Mouse (Mus musculus) mature B cell (primary cell): Measurements from ENCODE around the gene Prok2.

ENCODE experiments used
- in situ Hi-C: fragments of 300-500 bp; cut with MboI; formaldehyde crosslinking; loops from 2 replicates; pipeline ENCODE4 v1.14.3; 2019

The Prok2 gene

GRCm38 (mm10) chr6:99692916-99693841, 33.0 kb downstream of the Prok2 start:
- in situ Hi-C loops, result no loop called here

DNA sequence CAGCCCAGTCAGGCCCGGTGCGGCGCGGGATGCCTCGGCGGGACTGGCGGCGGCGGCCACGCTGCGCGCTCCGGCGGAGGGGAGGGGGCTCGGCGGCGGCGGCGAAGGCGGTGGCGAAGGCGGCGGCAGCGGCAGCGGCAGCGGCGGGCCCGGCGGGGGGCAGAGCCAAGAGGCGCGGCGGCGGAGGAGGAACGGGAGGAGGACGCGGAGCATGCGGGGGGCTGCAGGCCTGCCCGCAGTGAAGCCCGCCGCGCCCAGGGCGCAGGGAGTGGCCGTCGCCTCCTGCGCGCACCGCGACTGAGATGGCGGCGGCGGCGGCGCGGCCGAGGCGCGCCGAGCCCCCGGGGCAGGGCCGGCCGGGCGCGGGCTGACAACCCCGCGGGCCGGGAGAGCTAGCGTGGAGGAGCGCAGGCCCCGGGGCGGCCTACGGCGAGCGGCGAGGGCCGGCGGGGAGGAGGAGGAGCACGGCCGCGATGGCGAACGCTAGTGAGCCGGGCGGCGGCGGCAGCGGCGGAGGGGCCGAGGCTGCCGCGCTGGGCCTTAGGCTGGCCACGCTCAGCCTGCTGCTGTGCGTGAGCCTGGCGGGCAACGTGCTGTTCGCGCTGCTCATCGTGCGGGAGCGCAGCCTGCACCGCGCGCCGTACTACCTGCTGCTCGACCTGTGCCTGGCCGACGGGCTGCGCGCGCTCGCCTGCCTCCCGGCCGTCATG, 33.8 kb downstream of the Prok2 start, which contains the start of gene Gpr27:
TSS of gene Gpr27 (plus strand) at position 474 of the 710 bp plus-strand sequence.
- in situ Hi-C loops, result no loop called here

DNA sequence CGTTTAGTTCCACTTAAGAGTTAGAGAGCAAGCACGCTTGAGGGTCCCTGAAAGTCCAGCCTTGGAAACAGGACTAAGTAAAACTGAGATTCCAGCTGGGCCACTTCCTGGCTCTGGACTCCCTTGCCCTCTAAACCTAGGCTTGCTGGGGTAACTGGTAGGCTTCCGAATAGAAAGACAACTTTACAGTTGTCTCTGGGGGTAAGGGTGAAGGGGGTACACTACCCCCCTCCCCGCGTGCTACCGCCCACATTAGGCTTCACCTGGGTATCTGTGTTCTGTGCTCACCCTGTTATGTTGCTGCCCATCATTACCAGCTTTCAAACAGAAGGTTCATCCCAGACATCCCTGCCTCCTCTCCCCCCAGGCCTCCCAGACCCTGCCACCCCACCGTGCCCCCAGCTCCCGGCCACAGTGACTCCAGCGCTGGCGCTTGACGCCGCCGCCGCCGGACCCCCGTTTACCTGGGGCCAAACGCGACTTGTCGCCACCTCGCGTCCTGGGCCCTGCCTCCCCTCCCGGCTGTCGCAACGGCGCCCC, 34.5 kb downstream of the Prok2 start:
- in situ Hi-C loops, result no loop called here

GRCm38 (mm10) chr6:99688513-99688912, 37.7 kb downstream of the Prok2 start:
- in situ Hi-C loops, result no loop called here

GRCm38 (mm10) chr6:99684899-99685298, 41.3 kb downstream of the Prok2 start:
- in situ Hi-C loops, result no loop called here

DNA sequence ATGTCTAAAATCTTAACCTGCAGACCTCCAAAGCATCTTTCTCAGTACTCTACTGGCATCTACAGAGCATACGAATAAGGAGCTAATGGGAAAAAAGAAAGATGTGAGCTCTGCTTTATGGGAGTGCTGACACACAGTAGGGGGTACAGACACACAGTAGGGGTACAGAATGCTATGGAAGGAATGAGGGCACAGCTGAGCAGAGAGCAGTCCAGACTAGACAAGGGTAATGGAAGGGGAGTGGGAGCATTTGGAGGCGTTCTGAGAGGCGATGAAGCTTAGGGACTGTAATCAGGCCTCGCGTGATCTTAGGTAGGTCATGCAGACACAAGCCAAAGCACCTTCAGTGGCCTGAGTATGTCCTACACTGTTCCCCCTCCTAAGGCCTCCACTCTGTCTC, 42.2 kb downstream of the Prok2 start:
- in situ Hi-C loops, result no loop called here

DNA sequence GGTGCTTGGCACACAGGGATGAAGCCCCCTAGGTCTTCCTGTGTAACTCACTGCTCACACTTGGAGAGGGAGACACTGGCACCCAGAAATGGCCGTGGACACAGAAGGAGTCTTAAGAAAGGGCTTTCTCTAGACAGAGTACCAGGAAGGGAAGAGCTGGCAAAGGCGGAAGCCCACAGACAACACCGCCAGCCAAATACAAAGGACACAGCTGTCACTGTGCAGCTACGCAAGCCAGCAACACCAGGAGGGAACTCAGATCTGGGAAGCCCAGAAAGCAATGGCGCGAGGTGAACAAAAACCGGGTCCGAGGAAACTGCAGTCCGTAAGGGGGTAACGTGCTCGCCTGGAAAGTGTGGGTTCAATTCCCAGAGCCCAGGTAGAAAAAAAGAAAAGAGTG, 48.1 kb downstream of the Prok2 start:
- in situ Hi-C loops, result no loop called here

- in situ Hi-C loops, result no loop called here
These were observed 48.9 kb downstream of the Prok2 start for GRCm38 (mm10) chr6:99677325-99677724.

- in situ Hi-C loops, result no loop called here
These were observed 51.7 kb downstream of the Prok2 start for GRCm38 (mm10) chr6:99674482-99674881.

DNA sequence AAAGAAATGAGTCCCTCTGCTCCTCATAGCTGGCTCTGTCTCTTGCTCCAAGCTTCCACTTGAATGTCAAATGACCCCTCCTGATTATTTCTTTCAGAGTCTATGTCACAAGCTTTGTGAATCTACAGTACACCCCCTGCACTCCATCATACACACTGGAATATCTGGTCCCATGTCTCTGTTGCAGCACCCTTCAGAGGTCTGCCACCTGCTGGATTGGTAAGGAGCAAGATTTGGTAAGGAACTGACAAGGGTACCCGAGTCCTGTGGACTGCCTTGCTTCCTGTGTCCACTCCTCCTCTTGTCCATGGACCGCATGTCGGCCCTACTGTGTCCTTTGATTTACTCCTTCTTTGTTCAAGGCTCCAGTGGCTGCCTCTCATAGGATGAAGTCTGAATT, 54.4 kb downstream of the Prok2 start:
- in situ Hi-C loops, result no loop called here

- in situ Hi-C loops, result no loop called here
These were observed 55.6 kb downstream of the Prok2 start for GRCm38 (mm10) chr6:99670481-99671119.

GRCm38 (mm10) chr6:99669481-99670325, 56.5 kb downstream of the Prok2 start:
- in situ Hi-C loops, result no loop called here

- in situ Hi-C loops, result no loop called here
These were observed 58.9 kb downstream of the Prok2 start for GRCm38 (mm10) chr6:99667290-99667689.

GRCm38 (mm10) chr6:99666318-99667171, 59.6 kb downstream of the Prok2 start, which contains the start of the genes Eif4e3 and Gm20696:
Gene Eif4e3 (minus strand): TSS chr6:99666771.
Gene Gm20696 (minus strand): TSS chr6:99666797.
- in situ Hi-C loops, result no loop called here

- in situ Hi-C loops, result no loop called here
These were observed 60.5 kb downstream of the Prok2 start for GRCm38 (mm10) chr6:99665457-99666317.

DNA sequence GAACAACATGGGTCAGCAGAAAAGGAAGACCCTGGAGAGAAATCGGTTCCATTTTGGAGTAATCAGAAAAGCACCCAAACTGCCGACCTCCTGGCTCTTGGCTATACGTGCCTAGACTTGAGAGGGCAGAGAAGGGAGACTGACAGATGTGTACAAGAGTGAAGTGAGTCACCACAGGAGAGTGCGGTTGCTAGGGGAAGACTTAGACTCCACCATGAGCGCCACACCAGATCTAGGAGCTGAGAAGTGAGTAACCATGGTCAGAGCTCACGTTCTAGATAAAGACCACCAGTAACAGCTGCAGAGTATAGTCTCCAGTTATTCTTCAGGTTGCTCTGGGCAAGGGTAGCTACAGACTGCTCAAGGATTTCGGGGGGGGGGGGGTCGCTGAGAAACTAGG, 63.0 kb downstream of the Prok2 start:
- in situ Hi-C loops, result no loop called here
